Mouse (Mus musculus): ENCODE data around the gene Mettl15.

Gene Mettl15

DNA sequence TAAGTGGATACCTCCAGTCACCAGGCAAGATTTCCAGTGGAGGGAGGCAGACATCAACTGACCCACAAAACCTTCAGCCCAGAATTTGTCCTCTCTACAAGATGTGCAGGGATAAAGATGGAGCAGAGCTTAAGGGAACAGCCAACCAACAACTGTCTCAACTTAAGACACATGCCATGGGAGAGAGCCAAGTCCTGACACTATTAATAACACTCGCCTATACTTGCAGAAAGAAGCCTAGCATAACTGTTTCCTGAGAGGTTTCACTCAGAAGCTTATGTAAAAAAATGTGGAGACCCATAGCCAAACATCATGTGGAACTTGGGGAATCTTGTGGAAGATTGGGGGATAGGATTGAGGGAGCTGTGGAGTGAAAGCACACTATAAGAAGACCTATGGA is 124.4 kb downstream of the Mettl15 start:
- no peak for DNase-seq

DNA sequence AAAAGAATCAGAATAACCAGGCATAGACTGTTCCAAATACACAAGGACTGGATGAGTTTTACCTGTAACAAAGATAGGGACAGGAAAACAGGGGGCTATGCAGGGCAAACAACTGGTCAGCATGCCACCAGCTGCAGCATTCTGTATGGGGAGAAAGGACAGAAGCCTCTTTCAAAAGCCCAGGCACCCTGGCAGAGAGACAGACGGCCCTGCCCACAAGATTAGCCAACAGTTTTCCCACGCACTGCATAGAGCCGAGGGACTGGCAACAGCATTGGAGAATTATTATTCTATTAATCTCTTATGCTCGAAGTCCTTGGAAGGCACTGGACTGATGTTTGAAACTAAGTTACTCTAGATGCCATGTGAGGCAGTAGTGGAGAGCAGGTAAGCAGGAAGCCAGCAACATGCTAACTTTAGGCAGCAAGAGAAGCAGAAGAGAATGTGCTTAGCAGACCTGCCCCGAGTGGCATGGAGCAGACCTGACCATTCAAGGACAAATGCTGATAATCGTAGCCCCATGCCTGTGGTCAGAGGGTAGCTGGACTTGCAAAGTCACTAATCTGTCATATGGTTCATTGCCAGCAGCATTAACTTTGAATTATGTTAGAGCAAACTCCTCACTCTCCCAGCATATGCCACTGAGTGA is 127.0 kb downstream of the Mettl15 start:
- DNase-seq, result peak in 1 of 2 experiments; percentile 6

DNA sequence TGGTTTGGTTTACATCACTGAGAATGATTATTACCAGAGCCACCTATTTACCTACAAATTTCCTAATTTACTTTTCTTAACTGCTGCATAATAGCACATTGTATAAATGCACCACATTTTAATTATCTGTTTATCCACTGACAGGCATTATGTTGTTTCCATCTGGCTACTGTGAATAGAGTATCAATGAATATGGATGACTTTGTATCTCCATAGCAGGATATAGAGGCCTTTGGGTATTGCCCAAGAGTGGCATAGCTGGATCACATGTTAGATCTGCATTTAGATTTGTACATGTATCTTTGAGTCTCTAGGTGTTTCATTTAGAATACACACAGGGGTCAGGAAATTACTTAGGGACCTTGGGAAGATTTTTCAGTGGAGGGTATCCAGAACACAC is 133.3 kb downstream of the Mettl15 start:
- no peak for DNase-seq

DNA sequence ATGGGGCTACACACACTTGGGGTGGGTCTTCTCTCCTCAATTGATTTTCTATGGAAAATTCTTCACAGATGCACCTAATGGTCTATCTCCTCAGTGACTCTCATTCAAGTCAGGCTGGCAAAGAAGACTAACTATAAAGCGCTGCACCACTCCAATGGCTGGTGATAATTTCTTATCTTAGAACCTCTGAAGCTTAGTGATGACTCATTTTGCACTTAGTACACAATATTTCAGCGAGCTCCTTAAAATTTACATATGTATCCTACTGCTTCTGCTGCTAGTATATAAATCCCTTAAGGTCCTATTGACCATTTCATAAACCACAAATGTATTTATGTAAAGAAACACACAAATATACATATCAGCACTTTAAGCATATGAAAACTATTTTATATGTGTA is 136.1 kb downstream of the Mettl15 start:
- DNase-seq, result no peak

DNA sequence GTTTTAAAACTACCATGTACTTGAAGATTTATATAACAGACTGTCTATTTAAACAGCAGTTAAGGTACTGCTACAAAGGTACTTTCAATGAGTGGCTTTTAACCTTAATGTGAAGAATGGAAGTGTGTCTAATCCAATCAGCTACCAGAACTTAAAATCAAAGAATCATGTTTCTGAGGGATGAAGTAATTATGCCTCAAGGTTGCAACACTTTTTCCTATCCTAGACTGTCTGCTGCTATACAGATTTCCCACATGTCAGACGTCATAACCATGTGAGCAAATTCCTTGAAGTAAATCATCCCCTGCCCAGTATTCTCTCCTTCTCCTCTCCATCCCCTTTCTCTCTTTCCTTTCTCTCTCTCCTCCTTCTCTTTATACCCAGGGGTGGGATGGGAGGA is 140.2 kb downstream of the Mettl15 start:
- DNase-seq, result no peak

DNA sequence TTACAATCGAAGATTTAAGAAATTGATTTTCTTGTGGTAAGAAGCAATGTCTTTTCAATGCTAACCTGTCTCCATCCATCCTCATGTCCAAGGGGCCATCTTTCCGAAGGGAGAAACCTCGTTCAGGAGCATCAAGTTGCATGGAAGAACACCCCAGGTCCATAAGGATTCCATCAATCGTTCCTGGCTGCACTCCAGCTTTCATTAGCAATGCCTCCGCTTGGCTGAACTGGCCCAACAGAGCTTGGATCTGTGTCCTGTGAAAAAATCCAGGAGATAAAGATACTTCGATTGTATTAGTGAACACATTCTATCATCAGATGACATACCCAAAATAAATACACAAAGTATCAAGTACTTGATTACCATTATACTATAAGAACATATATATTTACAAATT is 143.3 kb downstream of the Mettl15 start:
- peak; percentile 24 to 26 for DNase-seq

DNA sequence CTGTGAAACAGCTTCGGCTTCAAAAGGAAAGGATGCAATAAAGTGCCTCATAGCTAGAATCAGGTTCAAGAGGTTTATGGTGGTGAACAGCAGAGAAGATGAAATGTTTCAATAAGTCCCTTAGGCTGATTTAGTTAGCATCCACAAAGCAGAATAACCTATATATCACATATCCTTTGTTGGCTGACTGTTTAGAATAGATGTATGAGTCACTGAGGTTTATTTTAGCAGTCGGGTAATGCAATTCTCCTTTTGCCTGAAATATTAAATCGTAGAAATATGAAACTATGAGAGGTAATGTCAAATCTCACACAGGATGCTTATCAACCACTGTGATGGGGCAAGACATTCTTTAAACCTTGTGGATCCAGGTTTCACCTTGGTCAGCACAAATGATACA is 149.8 kb downstream of the Mettl15 start:
- no peak for DNase-seq

DNA sequence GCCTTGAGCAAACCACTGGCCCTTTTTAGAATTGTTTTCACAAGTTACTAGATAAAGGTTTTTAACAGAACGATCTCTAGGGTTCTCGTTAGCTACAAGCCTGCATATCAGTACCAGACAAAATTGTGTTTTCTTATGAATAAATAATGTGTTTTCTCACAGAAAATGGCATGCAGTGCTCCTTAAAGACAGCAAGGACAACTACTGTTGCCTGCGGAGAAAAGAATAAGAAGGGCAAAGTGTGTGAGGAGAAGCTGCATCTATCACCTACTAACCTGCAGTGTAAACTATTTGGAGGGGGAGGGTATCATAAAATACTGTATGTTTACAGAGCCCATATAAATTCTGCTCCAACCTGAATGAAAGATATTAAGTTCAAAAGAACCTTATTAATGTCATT is 150.6 kb downstream of the Mettl15 start:
- DNase-seq, result no peak

DNA sequence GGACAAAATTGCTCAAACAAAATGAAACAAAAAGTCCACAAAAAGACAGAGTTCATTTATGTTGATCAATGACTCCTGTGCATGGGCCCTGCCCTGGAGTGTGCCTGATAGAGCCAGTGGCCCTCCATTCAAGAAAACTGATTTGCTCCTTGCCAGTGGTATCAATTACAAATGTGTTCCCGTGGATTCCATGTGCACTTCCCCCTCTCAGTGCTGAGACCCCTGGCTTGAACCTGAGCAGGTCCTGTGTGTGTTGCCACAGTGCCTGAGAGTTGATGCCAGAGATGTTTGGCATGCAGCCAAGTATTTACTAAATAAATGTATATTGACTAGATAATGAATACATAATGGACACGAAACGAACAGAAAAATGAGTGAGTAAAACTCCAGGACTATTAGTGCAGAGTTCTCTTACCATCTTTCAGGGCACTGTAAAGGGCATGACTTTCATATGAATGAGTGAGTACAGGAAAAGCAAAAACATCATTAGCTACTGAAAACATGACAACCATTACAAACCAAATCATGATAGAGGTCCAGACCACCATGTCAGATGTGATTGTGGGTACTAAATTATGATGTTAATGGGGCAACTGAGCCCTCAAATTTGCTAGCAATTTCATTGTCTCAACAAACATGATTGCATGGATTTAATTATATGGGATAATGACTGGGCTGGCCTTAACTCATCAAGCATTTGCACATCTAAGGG is 174.6 kb downstream of the Mettl15 start:
- DNase-seq, result no peak

DNA sequence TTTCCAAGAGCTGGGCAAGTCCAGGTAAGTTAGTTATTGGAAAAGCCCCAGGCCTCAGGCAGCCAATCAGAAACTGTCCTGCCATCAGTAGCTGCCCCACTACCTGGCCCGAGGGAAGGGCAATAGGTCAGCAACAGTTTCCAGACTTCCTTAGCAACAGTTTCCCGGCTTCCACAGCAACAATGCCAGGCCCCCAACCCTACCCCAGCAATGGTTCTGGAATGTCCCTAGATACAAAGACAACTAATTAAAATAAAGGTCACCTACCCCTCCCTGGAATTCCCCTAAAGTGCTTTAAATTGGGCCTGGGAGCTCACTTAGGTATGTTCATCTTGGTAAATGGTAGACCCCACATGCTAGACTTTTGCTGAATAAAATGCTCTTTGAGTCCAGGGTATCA is 230.9 kb downstream of the Mettl15 start:
- DNase-seq, result no peak

Measured in cerebellum, adult 18-20 months (tissue).